Mouse (Mus musculus) forebrain, embryonic 12.5 days (tissue): ENCODE results near the gene Mta1. TPM values are rescaled to one million over a fixed set of nuclear protein-coding genes. Genes with fewer than 3 reads are reported as not detected.

ENCODE experiments used
- ATAC-seq: fragments of 200-750 bp; cut with Nextera tagmentation; 2 replicates; pipeline ENCODE4 v1.8.0; 2017; ENCODE audit warnings: moderate TSS enrichment; ENCODE audit not compliant: low FRiP score
- H3K27ac ChIP-seq: fragments of 300-500 bp; sonication (generic); 2 replicates; pipeline ENCODE4 v1.5.1; 2016; ENCODE audit warnings: mild to moderate bottlenecking
- H3K27me3 ChIP-seq: fragments of 300-500 bp; sonication (generic); 2 replicates; pipeline ENCODE4 v1.6.1; 2016; ENCODE audit warnings: mild to moderate bottlenecking
- H3K36me3 ChIP-seq: fragments of 300-500 bp; sonication (generic); replicated peaks from 2 replicates; pipeline ENCODE4 v1.6.1; 2016; ENCODE audit warnings: mild to moderate bottlenecking
- H3K4me1 ChIP-seq: fragments of 300-500 bp; sonication (generic); 2 replicates; pipeline ENCODE4 v1.6.1; 2016
- H3K4me2 ChIP-seq: fragments of 300-500 bp; sonication (generic); 2 replicates; pipeline ENCODE4 v1.6.1; 2016; ENCODE audit warnings: mild to moderate bottlenecking, moderate library complexity
- H3K4me3 ChIP-seq: fragments of 300-500 bp; sonication (generic); replicated peaks from 2 replicates; pipeline ENCODE4 v1.5.1; 2016; ENCODE audit warnings: mild to moderate bottlenecking
- H3K9ac ChIP-seq: fragments of 300-500 bp; sonication (generic); 2 replicates; pipeline ENCODE4 v1.6.1; 2016; ENCODE audit warnings: mild to moderate bottlenecking
- H3K9me3 ChIP-seq: fragments of 300-500 bp; sonication (generic); 2 replicates; pipeline ENCODE4 v1.6.1; 2016
- WGBS: fragments of 180-500 bp; shearing (Covaris S2); methylation state at CpG from one replicate; pipeline ENCODE4 v1.1.7; 2016; 5-methylcytosine and 5-hydroxymethylcytosine counted together
- polyA plus RNA-seq: library from polyadenylated mRNA; unstranded; fragments of >200 nt; fragmentation: Nextera tagmentation; extraction: Ambion mirVana; gene quantifications from 2 replicates; pipeline ENCODE4 v1.2.1, GENCODE M21; 2016

The Mta1 gene
- polyA plus RNA-seq, 1 experiment from 2014 or later: 22.7 TPM

GRCm38 (mm10) chr12:113119516-113120410 is 21.7 kb downstream of the Mta1 start:
- WGBS: 86% methylated on average over 20 of the region's 20 CpGs
- H3K4me2 ChIP-seq: no peak overlapping the region
- H3K36me3 ChIP-seq: peaks cover 91% of the 10 kb centered on the region
- H3K27me3 ChIP-seq: no peaks in the 10 kb centered on the region
- no peak overlapping the region for H3K27ac ChIP-seq
- H3K4me3 ChIP-seq: no peak overlapping the region
- no peak overlapping the region for H3K9ac ChIP-seq
- H3K9me3 ChIP-seq: no peaks in the 10 kb centered on the region
- no peaks in the 10 kb centered on the region for H3K4me1 ChIP-seq
- ATAC-seq: peak; percentile 66

GRCm38 (mm10) chr12:113124726-113125125 is 26.6 kb downstream of the Mta1 start:
- 87% methylated on average over 6 of the region's 6 CpGs for WGBS
- peaks cover 100% of the 10 kb centered on the region for H3K36me3 ChIP-seq
- no peak overlapping the region for H3K4me2 ChIP-seq

GRCm38 (mm10) chr12:113130732-113131131 is 32.7 kb downstream of the Mta1 start:
- no peak for ATAC-seq
- Histone ChIP-seq H3K27me3 (no peaks in the 10 kb centered on the region), H3K9me3 (no peaks in the 10 kb centered on the region), H3K9ac (no peak overlapping the region), H3K4me1 (no peaks in the 10 kb centered on the region), H3K27ac (no peak overlapping the region), H3K4me2 (no peak overlapping the region), H3K4me3 (no peak overlapping the region), H3K36me3 (peaks cover 100% of the 10 kb centered on the region)
- 94% methylated on average over 8 of the region's 8 CpGs for WGBS

More at GRCm38 (mm10) chr12:113124726-113125125, 26.6 kb downstream of the Mta1 start:
- no peak for ATAC-seq
- Histone ChIP-seq H3K27me3 (no peaks in the 10 kb centered on the region), H3K9ac (no peak overlapping the region), H3K4me1 (no peaks in the 10 kb centered on the region), H3K9me3 (no peaks in the 10 kb centered on the region), H3K4me3 (no peak overlapping the region), H3K27ac (no peak overlapping the region)

GRCm38 (mm10) chr12:113131601-113132000 is 33.5 kb downstream of the Mta1 start:
- Histone ChIP-seq H3K36me3 (peaks cover 100% of the 10 kb centered on the region), H3K4me2 (no peak overlapping the region), H3K27ac (no peak overlapping the region), H3K4me3 (no peak overlapping the region), H3K9me3 (no peaks in the 10 kb centered on the region), H3K4me1 (no peaks in the 10 kb centered on the region), H3K9ac (no peak overlapping the region), H3K27me3 (no peaks in the 10 kb centered on the region)
- ATAC-seq: no peak
- WGBS: 98% methylated on average over 14 of the region's 14 CpGs

- 88% methylated on average over 2 of the region's 2 CpGs for WGBS
- Histone ChIP-seq H3K27ac (no peak overlapping the region), H3K4me2 (no peak overlapping the region), H3K36me3 (peaks cover 100% of the 10 kb centered on the region), H3K9me3 (no peaks in the 10 kb centered on the region), H3K4me1 (no peaks in the 10 kb centered on the region), H3K9ac (no peak overlapping the region), H3K27me3 (no peaks in the 10 kb centered on the region), H3K4me3 (no peak overlapping the region)
- ATAC-seq: no peak
Measured at GRCm38 (mm10) chr12:113132567-113132966, 34.5 kb downstream of the Mta1 start.

- H3K27me3 ChIP-seq: no peaks in the 10 kb centered on the region
- peaks cover 100% of the 10 kb centered on the region for H3K36me3 ChIP-seq
- no peak for ATAC-seq
- 90% methylated on average over 9 of the region's 9 CpGs for WGBS
- no peaks in the 10 kb centered on the region for H3K9me3 ChIP-seq
- peaks cover 7% of the 10 kb centered on the region; the same call in 1 of the 2 replicates for H3K4me1 ChIP-seq
- no peak overlapping the region for H3K27ac ChIP-seq
- H3K9ac ChIP-seq: peak overlapping the region; percentile 4; the same call in 1 of the 2 replicates
- H3K4me3 ChIP-seq: no peak overlapping the region
- H3K4me2 ChIP-seq: no peak overlapping the region
Measured at GRCm38 (mm10) chr12:113133260-113133659, 35.2 kb downstream of the Mta1 start.

GRCm38 (mm10) chr12:113133861-113134403 is 35.9 kb downstream of the Mta1 start:
- Histone ChIP-seq H3K27ac (no peak overlapping the region), H3K4me1 (peaks cover 14% of the 10 kb centered on the region), H3K36me3 (peaks cover 97% of the 10 kb centered on the region), H3K4me3 (no peak overlapping the region), H3K4me2 (no peak overlapping the region), H3K9ac (no peak overlapping the region), H3K9me3 (no peaks in the 10 kb centered on the region), H3K27me3 (no peaks in the 10 kb centered on the region)
- ATAC-seq: no peak
- 90% methylated on average over 5 of the region's 5 CpGs for WGBS

- H3K9me3 ChIP-seq: no peaks in the 10 kb centered on the region
- no peak overlapping the region for H3K9ac ChIP-seq
- H3K27me3 ChIP-seq: no peaks in the 10 kb centered on the region
- ATAC-seq: no peak
- H3K27ac ChIP-seq: no peak overlapping the region
- 90% methylated on average over 4 of the region's 4 CpGs for WGBS
- no peak overlapping the region for H3K4me2 ChIP-seq
- peaks cover 92% of the 10 kb centered on the region for H3K36me3 ChIP-seq
- no peak overlapping the region for H3K4me3 ChIP-seq
- H3K4me1 ChIP-seq: peaks cover 19% of the 10 kb centered on the region
Measured at GRCm38 (mm10) chr12:113134502-113134901, 36.4 kb downstream of the Mta1 start.

GRCm38 (mm10) chr12:113135401-113135800 is 37.3 kb downstream of the Mta1 start:
- no peaks in the 10 kb centered on the region for H3K9me3 ChIP-seq
- 93% methylated on average over 7 of the region's 7 CpGs for WGBS

GRCm38 (mm10) chr12:113136492-113137020 is 38.5 kb downstream of the Mta1 start:
- no peak overlapping the region for H3K4me2 ChIP-seq
- peaks cover 31% of the 10 kb centered on the region for H3K4me1 ChIP-seq
- 0 out of 2 replicates have a peak, but pooled peaks cover under 1% of the 10 kb centered on the region for H3K27me3 ChIP-seq
- no peaks in the 10 kb centered on the region for H3K9me3 ChIP-seq
- H3K36me3 ChIP-seq: peaks cover 71% of the 10 kb centered on the region
- 79% methylated on average over 17 of the region's 17 CpGs for WGBS
- H3K4me3 ChIP-seq: no peak overlapping the region
- ATAC-seq: no peak
- peak overlapping the region; percentile 50; the same call in 1 of the 2 replicates for H3K27ac ChIP-seq
- H3K9ac ChIP-seq: no peak overlapping the region

More at GRCm38 (mm10) chr12:113135401-113135800, 37.3 kb downstream of the Mta1 start:
- peaks cover 83% of the 10 kb centered on the region for H3K36me3 ChIP-seq
- ATAC-seq: no peak
- H3K27ac ChIP-seq: no peak overlapping the region
- H3K9ac ChIP-seq: no peak overlapping the region
- H3K4me1 ChIP-seq: peaks cover 23% of the 10 kb centered on the region
- no peak overlapping the region for H3K4me2 ChIP-seq
- no peaks in the 10 kb centered on the region for H3K27me3 ChIP-seq
- H3K4me3 ChIP-seq: no peak overlapping the region

- Histone ChIP-seq H3K27ac (0 out of 2 replicates have a peak overlapping the region, but pooled peaks have one; percentile 19), H3K9ac (no peak overlapping the region), H3K9me3 (no peaks in the 10 kb centered on the region), H3K4me1 (peaks cover 41% of the 10 kb centered on the region), H3K4me3 (no peak overlapping the region), H3K36me3 (peaks cover 61% of the 10 kb centered on the region), H3K27me3 (0 out of 2 replicates have a peak, but pooled peaks cover 5% of the 10 kb centered on the region), H3K4me2 (no peak overlapping the region)
- ATAC-seq: no peak
- 89% methylated on average over 18 of the region's 18 CpGs for WGBS
Measured at GRCm38 (mm10) chr12:113137260-113138213, 39.5 kb downstream of the Mta1 start.
